Mouse (Mus musculus): ENCODE measurements at regions not wholly inside any gene's neighbourhood (a gene's known extent, or its start where the extent isn't known, plus 50 kb on each side); places are given as distances from the start of the nearest gene placed in this dataset.

GRCm38 (mm10) chr10:66919953-66920760 lies 175.8 kb upstream of the Jmjd1c start:
- no peaks in the 10 kb centered on the region for H3K9me3 ChIP-seq (ENCODE audit: control insufficient read depth, low read length)
- DNase-seq (ENCODE audit: low spot score), result peak; percentile 87
- WGBS, result 2% methylated on average over 13 of the region's 14 CpGs
- peak overlapping the region; percentile 70 for H3K27ac ChIP-seq (ENCODE audit: low read depth, low read length)
- peak overlapping the region; percentile 36; the same call in 1 of the 2 replicates for H3K9ac ChIP-seq (ENCODE audit: low read depth, low read length)
- H3K36me3 ChIP-seq (ENCODE audit: control insufficient read depth, insufficient read depth, low read length), result no peaks in the 10 kb centered on the region
- H3K4me3 ChIP-seq (ENCODE audit: low read depth, low read length), result peak overlapping the region; percentile 6; the same call in 1 of the 2 replicates
- H3K4me2 ChIP-seq (replicated peaks; ENCODE audit: low read depth, low read length), result peak overlapping the region; percentile 22
- H3K4me1 ChIP-seq (replicated peaks; ENCODE audit: control insufficient read depth, insufficient read depth, low read length), result peaks cover 8% of the 10 kb centered on the region
- no peaks in the 10 kb centered on the region for H3K27me3 ChIP-seq (ENCODE audit: control insufficient read depth, insufficient read depth, low read length)
- ATAC-seq (ENCODE audit: low FRiP score), result peak; percentile 86

GRCm38 (mm10) chr10:66920761-66921684 lies 174.9 kb upstream of the Jmjd1c start:
- Histone ChIP-seq H3K27me3 (ENCODE audit: control insufficient read depth, insufficient read depth, low read length) (no peaks in the 10 kb centered on the region), H3K4me2 (replicated peaks; ENCODE audit: low read depth, low read length) (peak overlapping the region; percentile 22), H3K36me3 (ENCODE audit: control insufficient read depth, insufficient read depth, low read length) (no peaks in the 10 kb centered on the region), H3K4me1 (replicated peaks; ENCODE audit: control insufficient read depth, insufficient read depth, low read length) (peaks cover 8% of the 10 kb centered on the region), H3K9me3 (ENCODE audit: control insufficient read depth, low read length) (no peaks in the 10 kb centered on the region), H3K4me3 (ENCODE audit: low read depth, low read length) (0 out of 2 replicates have a peak overlapping the region, but pooled peaks have one; percentile 6), H3K27ac (ENCODE audit: low read depth, low read length) (peak overlapping the region; percentile 70), H3K9ac (ENCODE audit: low read depth, low read length) (peak overlapping the region; percentile 31; the same call in 1 of the 2 replicates)
- peak; percentile 76 for DNase-seq (ENCODE audit: low spot score)
- peak; percentile 76 for ATAC-seq (ENCODE audit: low FRiP score)
- WGBS, result 8% methylated on average over 27 of the region's 27 CpGs

GRCm38 (mm10) chr10:66921776-66922175 lies 174.1 kb upstream of the Jmjd1c start:
- ATAC-seq (ENCODE audit: low FRiP score), result no peak
- no peak overlapping the region for H3K4me2 ChIP-seq (replicated peaks; ENCODE audit: low read depth, low read length)
- WGBS, result 57% methylated on average over 6 of the region's 6 CpGs

GRCm38 (mm10) chr10:66922314-66922713 lies 173.6 kb upstream of the Jmjd1c start:
- 87% methylated on average over 6 of the region's 6 CpGs for WGBS
- H3K4me1 ChIP-seq (replicated peaks; ENCODE audit: control insufficient read depth, insufficient read depth, low read length), result peaks cover 8% of the 10 kb centered on the region
- DNase-seq (ENCODE audit: low spot score) (no peak), ATAC-seq (ENCODE audit: low FRiP score) (no peak)
- H3K9ac ChIP-seq (ENCODE audit: low read depth, low read length), result no peak overlapping the region
- H3K27me3 ChIP-seq (ENCODE audit: control insufficient read depth, insufficient read depth, low read length), result no peaks in the 10 kb centered on the region
- no peak overlapping the region for H3K4me3 ChIP-seq (ENCODE audit: low read depth, low read length)
- H3K36me3 ChIP-seq (ENCODE audit: control insufficient read depth, insufficient read depth, low read length), result no peaks in the 10 kb centered on the region
- no peaks in the 10 kb centered on the region for H3K9me3 ChIP-seq (ENCODE audit: control insufficient read depth, low read length)
- H3K4me2 ChIP-seq (replicated peaks; ENCODE audit: low read depth, low read length), result no peak overlapping the region
- no peak overlapping the region for H3K27ac ChIP-seq (ENCODE audit: low read depth, low read length)

More at GRCm38 (mm10) chr10:66921776-66922175, 174.1 kb upstream of the Jmjd1c start:
- Histone ChIP-seq H3K4me1 (replicated peaks; ENCODE audit: control insufficient read depth, insufficient read depth, low read length) (peaks cover 8% of the 10 kb centered on the region), H3K9me3 (ENCODE audit: control insufficient read depth, low read length) (no peaks in the 10 kb centered on the region), H3K27ac (ENCODE audit: low read depth, low read length) (peak overlapping the region; percentile 70), H3K4me3 (ENCODE audit: low read depth, low read length) (no peak overlapping the region), H3K27me3 (ENCODE audit: control insufficient read depth, insufficient read depth, low read length) (no peaks in the 10 kb centered on the region), H3K9ac (ENCODE audit: low read depth, low read length) (0 out of 2 replicates have a peak overlapping the region, but pooled peaks have one; percentile 31), H3K36me3 (ENCODE audit: control insufficient read depth, insufficient read depth, low read length) (no peaks in the 10 kb centered on the region)
- no peak for DNase-seq (ENCODE audit: low spot score)

DNA sequence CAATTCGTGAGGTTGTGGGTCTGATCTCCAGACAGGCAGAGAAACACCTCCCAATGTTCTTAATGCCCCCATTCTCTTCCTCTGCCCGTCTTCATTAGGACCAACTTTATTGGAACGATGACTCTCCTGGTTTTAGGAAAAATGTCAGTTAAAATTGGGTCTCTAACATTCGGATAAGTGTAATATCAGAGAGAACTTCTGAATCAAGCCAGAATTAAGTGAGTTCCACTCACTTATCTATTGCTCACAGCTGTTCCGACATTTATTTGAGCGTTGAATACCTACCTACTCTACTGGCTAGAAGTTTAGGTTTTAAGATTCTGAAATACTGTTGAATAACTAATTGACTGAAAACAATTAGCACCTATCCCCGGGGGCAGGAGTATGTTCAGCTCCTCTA lies 172.0 kb upstream of the Jmjd1c start:
- peaks cover 8% of the 10 kb centered on the region for H3K4me1 ChIP-seq (replicated peaks; ENCODE audit: control insufficient read depth, insufficient read depth, low read length)
- no peak overlapping the region for H3K4me2 ChIP-seq (replicated peaks; ENCODE audit: low read depth, low read length)
- whole genome bisulfite sequencing, result 87% methylated on average over 7 of the region's 7 CpGs
- H3K27me3 ChIP-seq (ENCODE audit: control insufficient read depth, insufficient read depth, low read length), result no peaks in the 10 kb centered on the region
- H3K4me3 ChIP-seq (ENCODE audit: low read depth, low read length), result no peak overlapping the region
- no peaks in the 10 kb centered on the region for H3K36me3 ChIP-seq (ENCODE audit: control insufficient read depth, insufficient read depth, low read length)
- no peak overlapping the region for H3K9ac ChIP-seq (ENCODE audit: low read depth, low read length)
- H3K9me3 ChIP-seq (ENCODE audit: control insufficient read depth, low read length), result no peaks in the 10 kb centered on the region
- no peak overlapping the region for H3K27ac ChIP-seq (ENCODE audit: low read depth, low read length)
- ATAC-seq (ENCODE audit: low FRiP score) (no peak), DNase-seq (ENCODE audit: low spot score) (no peak)

DNA sequence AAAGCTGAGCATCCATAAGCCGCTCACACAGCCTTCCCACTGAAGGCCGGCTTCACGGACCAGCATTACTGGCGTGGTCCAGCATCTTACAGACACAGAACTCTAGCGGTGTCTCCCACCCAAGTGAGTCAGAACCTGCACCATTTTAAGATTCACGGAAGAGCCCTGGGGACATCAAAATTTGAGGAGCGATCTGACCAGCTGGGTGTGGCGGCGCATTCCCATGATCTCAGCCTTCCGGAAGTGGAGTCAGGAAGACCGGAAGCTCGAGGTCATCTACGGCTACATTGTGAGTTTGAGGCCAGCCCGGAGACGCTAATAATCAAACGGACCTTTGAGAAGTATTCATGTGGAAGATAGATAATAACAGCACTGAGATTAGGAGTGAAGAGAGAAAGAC lies 171.5 kb upstream of the Jmjd1c start:
- no peak overlapping the region for H3K27ac ChIP-seq (ENCODE audit: low read depth, low read length)
- no peaks in the 10 kb centered on the region for H3K27me3 ChIP-seq (ENCODE audit: control insufficient read depth, insufficient read depth, low read length)
- DNase-seq (ENCODE audit: low spot score) (no peak), ATAC-seq (ENCODE audit: low FRiP score) (no peak)
- no peaks in the 10 kb centered on the region for H3K36me3 ChIP-seq (ENCODE audit: control insufficient read depth, insufficient read depth, low read length)
- H3K4me3 ChIP-seq (ENCODE audit: low read depth, low read length), result no peak overlapping the region
- peaks cover 8% of the 10 kb centered on the region for H3K4me1 ChIP-seq (replicated peaks; ENCODE audit: control insufficient read depth, insufficient read depth, low read length)
- 89% methylated on average over 16 of the region's 16 CpGs for WGBS
- H3K9ac ChIP-seq (ENCODE audit: low read depth, low read length), result no peak overlapping the region
- H3K4me2 ChIP-seq (replicated peaks; ENCODE audit: low read depth, low read length), result no peak overlapping the region
- H3K9me3 ChIP-seq (ENCODE audit: control insufficient read depth, low read length), result no peaks in the 10 kb centered on the region

DNA sequence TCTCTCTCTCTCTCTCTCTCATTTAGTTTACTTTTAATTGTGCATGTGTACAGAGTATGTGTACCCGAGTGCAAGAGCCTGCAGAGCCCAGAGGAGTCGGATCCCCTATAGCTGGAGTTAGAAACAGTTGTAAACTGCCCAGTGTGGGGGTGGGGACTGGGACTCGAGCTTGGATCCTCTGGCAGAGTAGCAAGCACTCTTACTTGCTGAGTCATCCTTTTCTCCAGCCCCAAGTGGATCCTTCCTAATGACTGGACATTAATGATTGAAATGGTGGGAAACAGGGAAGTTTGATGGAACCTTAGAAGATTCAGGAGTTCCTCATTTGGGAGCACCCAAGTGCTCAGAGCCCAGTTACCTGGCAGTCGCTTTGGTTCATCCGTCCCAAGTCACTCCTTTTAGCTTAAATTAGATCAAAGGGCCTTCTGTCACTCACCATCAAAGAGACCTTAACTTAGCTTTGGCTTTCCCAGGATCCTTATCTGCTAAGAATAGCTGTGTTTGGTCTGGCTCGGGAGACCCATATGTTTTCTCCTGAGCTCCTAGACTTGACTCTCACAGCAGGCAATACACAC lies 170.3 kb upstream of the Jmjd1c start:
- 50% methylated on average over 6 of the region's 6 CpGs for WGBS
- DNase-seq (ENCODE audit: low spot score), result no peak
- ATAC-seq (ENCODE audit: low FRiP score), result no peak
- Histone ChIP-seq H3K9me3 (ENCODE audit: control insufficient read depth, low read length) (no peaks in the 10 kb centered on the region), H3K27ac (ENCODE audit: low read depth, low read length) (no peak overlapping the region), H3K4me2 (replicated peaks; ENCODE audit: low read depth, low read length) (no peak overlapping the region), H3K9ac (ENCODE audit: low read depth, low read length) (no peak overlapping the region), H3K27me3 (ENCODE audit: control insufficient read depth, insufficient read depth, low read length) (no peaks in the 10 kb centered on the region), H3K36me3 (ENCODE audit: control insufficient read depth, insufficient read depth, low read length) (no peaks in the 10 kb centered on the region), H3K4me3 (ENCODE audit: low read depth, low read length) (no peak overlapping the region), H3K4me1 (replicated peaks; ENCODE audit: control insufficient read depth, insufficient read depth, low read length) (peaks cover 8% of the 10 kb centered on the region)

DNA sequence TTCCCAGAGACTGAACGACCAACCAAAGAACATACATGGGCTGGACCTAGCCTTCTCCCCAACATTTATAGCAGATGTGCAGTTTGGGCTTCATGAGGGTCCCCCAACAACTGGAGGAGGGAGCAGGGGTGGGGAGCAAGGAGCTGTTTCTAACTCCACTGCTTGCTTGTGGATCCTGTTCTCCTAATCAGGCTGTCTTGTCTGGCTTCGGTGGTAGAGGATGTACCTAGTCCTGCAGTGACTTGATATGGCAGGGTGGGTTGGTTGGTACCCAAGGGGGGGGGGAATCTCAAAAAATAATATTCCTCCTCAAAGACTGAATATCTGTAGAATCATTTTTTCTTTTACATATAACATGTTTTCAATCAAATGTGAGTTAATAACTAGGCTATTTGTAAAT lies 168.3 kb upstream of the Jmjd1c start:
- WGBS, result 91% methylated on average over 2 of the region's 2 CpGs
- ATAC-seq (ENCODE audit: low FRiP score) (no peak), DNase-seq (ENCODE audit: low spot score) (no peak)
- Histone ChIP-seq H3K9me3 (ENCODE audit: control insufficient read depth, low read length) (no peaks in the 10 kb centered on the region), H3K36me3 (ENCODE audit: control insufficient read depth, insufficient read depth, low read length) (no peaks in the 10 kb centered on the region), H3K4me2 (replicated peaks; ENCODE audit: low read depth, low read length) (no peak overlapping the region), H3K4me3 (ENCODE audit: low read depth, low read length) (no peak overlapping the region), H3K27me3 (ENCODE audit: control insufficient read depth, insufficient read depth, low read length) (no peaks in the 10 kb centered on the region), H3K27ac (ENCODE audit: low read depth, low read length) (no peak overlapping the region), H3K9ac (ENCODE audit: low read depth, low read length) (no peak overlapping the region), H3K4me1 (replicated peaks; ENCODE audit: control insufficient read depth, insufficient read depth, low read length) (no peaks in the 10 kb centered on the region)

Measured in hindbrain, embryonic 11.5 days (tissue).